Mouse (Mus musculus): ENCODE measurements around the gene Pim1.

The Pim1 gene

GRCm38 (mm10) chr17:29465405-29466010 lies 25.0 kb upstream of the Pim1 start:
- no peak for DNase-seq (ENCODE audit: low spot score in 2 of 2)

GRCm38 (mm10) chr17:29467030-29467429 lies 23.5 kb upstream of the Pim1 start:
- DNase-seq (ENCODE audit: low spot score in 2 of 2), result no peak

- DNase-seq (ENCODE audit: low spot score in 2 of 2), result no peak
These were observed 17.1 kb upstream of the Pim1 start for GRCm38 (mm10) chr17:29473466-29473865.

- no peak for DNase-seq (ENCODE audit: low spot score in 2 of 2)
These were observed 16.5 kb upstream of the Pim1 start for GRCm38 (mm10) chr17:29474036-29474435.

GRCm38 (mm10) chr17:29475142-29475541 lies 15.4 kb upstream of the Pim1 start:
- DNase-seq (ENCODE audit: low spot score in 2 of 2), result no peak

GRCm38 (mm10) chr17:29476461-29476860 lies 14.1 kb upstream of the Pim1 start:
- no peak for DNase-seq (ENCODE audit: low spot score in 2 of 2)

- no peak for DNase-seq (ENCODE audit: low spot score in 2 of 2)
These were observed 13.2 kb upstream of the Pim1 start for GRCm38 (mm10) chr17:29477357-29477756.

- no peak for DNase-seq (ENCODE audit: low spot score in 2 of 2)
These were observed 12.3 kb upstream of the Pim1 start for GRCm38 (mm10) chr17:29478271-29478670.

- no peak for DNase-seq (ENCODE audit: low spot score in 2 of 2)
These were observed 10.3 kb upstream of the Pim1 start for GRCm38 (mm10) chr17:29480256-29480655.

- no peak for DNase-seq (ENCODE audit: low spot score in 2 of 2)
These were observed 7.9 kb upstream of the Pim1 start for GRCm38 (mm10) chr17:29482632-29483031.

- DNase-seq (ENCODE audit: low spot score in 2 of 2), result no peak
These were observed 7.3 kb upstream of the Pim1 start for GRCm38 (mm10) chr17:29483282-29483681.

GRCm38 (mm10) chr17:29484431-29484830 lies 6.1 kb upstream of the Pim1 start:
- no peak for DNase-seq (ENCODE audit: low spot score in 2 of 2)

- no peak for DNase-seq (ENCODE audit: low spot score in 2 of 2)
These were observed 5.0 kb upstream of the Pim1 start for GRCm38 (mm10) chr17:29485336-29486233.

- DNase-seq (ENCODE audit: low spot score in 2 of 2), result no peak
These were observed 2.1 kb upstream of the Pim1 start for GRCm38 (mm10) chr17:29488257-29488977.

- peak in 1 of 2 experiments; percentile 41 for DNase-seq (ENCODE audit: low spot score in 2 of 2)
These were observed 1.3 kb upstream of the Pim1 start for GRCm38 (mm10) chr17:29488978-29489970.

- DNase-seq (ENCODE audit: low spot score in 2 of 2), result peak; percentile 97 to 99
These were observed 411 bp upstream of the Pim1 start for GRCm38 (mm10) chr17:29489971-29490712.

- DNase-seq (ENCODE audit: low spot score in 2 of 2), result peak; percentile 23 to 36
These were observed 1.2 kb downstream of the Pim1 start for GRCm38 (mm10) chr17:29491591-29492268.

- DNase-seq (ENCODE audit: low spot score in 2 of 2), result peak in 1 of 2 experiments; percentile 34
These were observed 2.0 kb downstream of the Pim1 start for GRCm38 (mm10) chr17:29492269-29493191.
